Mouse (Mus musculus) lung, embryonic 14.5 days (tissue): ENCODE data around the gene Atp8b4. TPM values are rescaled to one million over a fixed set of nuclear protein-coding genes. Genes with fewer than 3 reads are reported as not detected.

ENCODE experiments used
- ATAC-seq: fragments of 200-750 bp; cut with Nextera tagmentation; 2 replicates; pipeline ENCODE4 v1.8.0; 2017; ENCODE audit warnings: mild to moderate bottlenecking, moderate TSS enrichment, moderate library complexity; ENCODE audit not compliant: insufficient read depth
- DNase-seq: peaks from one replicate; pipeline ENCODE4 v3.0.0-alpha.2; 2015
- H3K27ac ChIP-seq: fragments of 300-500 bp; sonication (generic); 2 replicates; pipeline ENCODE4 v1.5.1; 2014; ENCODE audit warnings: low read depth, mild to moderate bottlenecking, moderate library complexity
- H3K27me3 ChIP-seq: fragments of 300-500 bp; sonication (generic); 2 replicates; pipeline ENCODE4 v1.6.1; 2014; ENCODE audit warnings: low read length, control low read depth; ENCODE audit not compliant: insufficient read depth
- H3K36me3 ChIP-seq: fragments of 300-500 bp; sonication (generic); 2 replicates; pipeline ENCODE4 v1.6.1; 2014; ENCODE audit warnings: control low read depth; ENCODE audit not compliant: insufficient read depth
- H3K4me1 ChIP-seq: fragments of 300-500 bp; sonication (generic); 2 replicates; pipeline ENCODE4 v1.6.1; 2014; ENCODE audit warnings: antibody characterized with exemption, control low read depth; ENCODE audit not compliant: insufficient read depth
- H3K4me2 ChIP-seq: fragments of 300-500 bp; sonication (generic); 2 replicates; pipeline ENCODE4 v1.6.1; 2014; ENCODE audit warnings: mild to moderate bottlenecking
- H3K4me3 ChIP-seq: fragments of 300-500 bp; sonication (generic); 2 replicates; pipeline ENCODE4 v1.5.1; 2014; ENCODE audit warnings: low read depth, low read length
- H3K9ac ChIP-seq: fragments of 300-500 bp; sonication (generic); 2 replicates; pipeline ENCODE4 v1.6.1; 2014
- H3K9me3 ChIP-seq: fragments of 300-500 bp; sonication (generic); 2 replicates; pipeline ENCODE4 v1.6.1; 2016; ENCODE audit warnings: low read depth, low read length, control low read depth
- CTCF ChIP-seq: IDR thresholded peaks from 2 replicates; pipeline ENCODE4 v1.5.1; 2016; ENCODE audit warnings: antibody characterized with exemption, low read depth
- WGBS: fragments of 180-500 bp; shearing (Covaris S2); extraction: QIAGEN DNeasy Blood & Tissue Kit; methylation state at CpG from one replicate; pipeline ENCODE4 v1.1.7; 2014; 5-methylcytosine and 5-hydroxymethylcytosine counted together
- polyA plus RNA-seq: library from polyadenylated mRNA; unstranded; fragments of >200 nt; fragmentation: Nextera tagmentation; extraction: Ambion mirVana; gene quantifications from 2 replicates; pipeline ENCODE4 v1.2.1, GENCODE M21; 2014

Gene Atp8b4
- polyA plus RNA-seq, 1 experiment from 2014 or later, result 0.39 TPM

- H3K27me3 ChIP-seq, result no peaks in the 10 kb centered on the region
- H3K4me3 ChIP-seq, result no peak overlapping the region
- DNase-seq (no peak), ATAC-seq (no peak)
- H3K27ac ChIP-seq, result no peak overlapping the region
- no peak for TF ChIP-seq CTCF
- no peak overlapping the region for H3K4me2 ChIP-seq
- WGBS, result 83% methylated on average over 3 of the region's 3 CpGs
- H3K9ac ChIP-seq, result no peak overlapping the region
- no peaks in the 10 kb centered on the region for H3K36me3 ChIP-seq
- no peaks in the 10 kb centered on the region for H3K4me1 ChIP-seq
- H3K9me3 ChIP-seq, result no peaks in the 10 kb centered on the region
These were observed 226.2 kb downstream of the Atp8b4 start for GRCm38 (mm10) chr2:126274311-126274710.

Other genes starting within 250 kb of the Atp8b4 start
- 1.3 TPM in 2 replicates for gene Slc27a2, start 51.7 kb upstream of the Atp8b4 start, polyA plus RNA-seq
- gene Hdc, start 118.6 kb upstream of the Atp8b4 start, polyA plus RNA-seq, result 1.4 and 2.1 TPM in 2 replicates
- gene Gabpb1, start 175.7 kb upstream of the Atp8b4 start, polyA plus RNA-seq, result 66.3 and 68.3 TPM in 2 replicates
- 43.8 and 44.6 TPM in 2 replicates for gene Usp8, start 206.7 kb upstream of the Atp8b4 start, polyA plus RNA-seq